Mouse (Mus musculus) CH12.LX (cell line): ENCODE measurements at regions not wholly inside any gene's neighbourhood (a gene's known extent, or its start where the extent isn't known, plus 50 kb on each side); places are given as distances from the start of the nearest gene placed in this dataset.

Experiments
- CHD2 ChIP-seq: IDR thresholded peaks from 2 replicates; pipeline ENCODE4 v1.6.1; 2011; ENCODE audit warnings: low read length, improper control_type of control experiment
- CTCF ChIP-seq, 2 experiments: IDR thresholded peaks in 1 of 2; conservative IDR thresholded peaks in 1 of 2; 2 replicates each; pipeline ENCODE4 v1.5.1; 2011 to 2012; ENCODE audit warnings: low read depth in 2 of 2, low read length in 2 of 2, improper control_type of control experiment in 1 of 2, inconsistent platforms in 1 of 2, mild to moderate bottlenecking in 1 of 2, moderate library complexity in 1 of 2
- ELF1 ChIP-seq: IDR thresholded peaks from 2 replicates; pipeline ENCODE4 v1.6.1; 2014; ENCODE audit warnings: low read depth, mild to moderate bottlenecking, inconsistent platforms, low read length, improper control_type of control experiment
- EP300 ChIP-seq: IDR thresholded peaks from 2 replicates; pipeline ENCODE4 v1.6.1; 2011; ENCODE audit warnings: low read length, improper control_type of control experiment
- MAX ChIP-seq: IDR thresholded peaks from 2 replicates; pipeline ENCODE4 v1.6.1; 2011; ENCODE audit warnings: low read length, improper control_type of control experiment
- MAZ ChIP-seq: IDR thresholded peaks from 2 replicates; pipeline ENCODE4 v1.6.1; 2012; ENCODE audit warnings: low read depth, mild to moderate bottlenecking, inconsistent platforms, low read length, improper control_type of control experiment, moderate library complexity
- MXI1 ChIP-seq: IDR thresholded peaks from 2 replicates; pipeline ENCODE4 v1.6.1; 2011; ENCODE audit warnings: mild to moderate bottlenecking, low read depth, low read length, improper control_type of control experiment
- POLR2A ChIP-seq: IDR thresholded peaks from 2 replicates; pipeline ENCODE4 v1.6.1; 2011; ENCODE audit warnings: low read depth, mild to moderate bottlenecking, improper control_type of control experiment, low read length
- POLR2AphosphoS2 ChIP-seq: IDR thresholded peaks from 2 replicates; pipeline ENCODE4 v1.6.1; 2011; ENCODE audit warnings: low read depth, low read length, improper control_type of control experiment
- SIN3A ChIP-seq: IDR thresholded peaks from 2 replicates; pipeline ENCODE4 v1.6.1; 2012; ENCODE audit warnings: low read length, improper control_type of control experiment, inconsistent platforms
- SMC3 ChIP-seq: IDR thresholded peaks from 2 replicates; pipeline ENCODE4 v1.6.1; 2011; ENCODE audit warnings: low read depth, low read length, improper control_type of control experiment
- UBTF ChIP-seq: IDR thresholded peaks from 2 replicates; pipeline ENCODE4 v1.6.1; 2012; ENCODE audit warnings: low read depth, mild to moderate bottlenecking, inconsistent platforms, low read length, improper control_type of control experiment, moderate library complexity
- ZC3H11A ChIP-seq: IDR thresholded peaks from 2 replicates; pipeline ENCODE4 v1.6.1; 2012; ENCODE audit warnings: low read depth, mild to moderate bottlenecking, inconsistent platforms, low read length, improper control_type of control experiment
- ZMIZ1 ChIP-seq: IDR thresholded peaks from 2 replicates; pipeline ENCODE4 v1.6.1; 2012; ENCODE audit warnings: low read depth, mild to moderate bottlenecking, inconsistent platforms, low read length, improper control_type of control experiment

DNA sequence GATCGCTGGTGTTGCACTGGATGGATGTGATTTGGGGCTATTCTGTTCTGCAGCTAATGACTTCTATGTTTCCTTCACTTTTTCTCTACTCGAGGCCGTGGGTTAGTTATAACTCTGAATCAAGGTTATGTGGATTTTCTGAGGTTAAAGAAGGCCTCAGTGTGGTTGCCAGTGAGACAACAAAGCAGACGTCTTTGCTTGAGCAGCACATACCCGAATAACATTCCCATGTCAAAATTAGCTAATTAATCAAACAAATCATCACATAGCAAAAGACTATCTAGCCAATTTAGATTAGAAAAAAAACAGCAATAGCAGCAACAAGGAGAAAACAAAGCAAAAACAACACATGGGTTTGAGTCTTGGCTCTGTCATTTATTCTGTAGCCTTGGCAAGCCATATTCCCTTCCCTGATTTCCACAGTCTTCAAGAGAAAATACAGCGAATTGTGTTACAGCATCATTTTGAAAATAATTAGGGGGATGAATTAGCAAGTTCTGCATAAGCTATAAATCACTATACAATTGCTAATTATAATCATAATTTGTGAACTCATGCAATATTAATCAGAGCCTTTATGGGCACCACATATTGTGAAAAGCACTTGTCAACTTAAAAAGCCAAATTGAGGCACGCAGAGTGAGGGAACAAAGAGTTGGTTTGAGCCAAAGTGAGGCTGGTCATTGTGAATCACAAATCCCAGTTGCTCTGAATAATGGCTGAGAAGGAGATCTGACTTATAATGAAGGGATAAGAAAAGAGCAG, 168.0 kb downstream of the Fam84a start:
- no peak for TF ChIP-seq ZC3H11A
- TF ChIP-seq UBTF: no peak
- TF ChIP-seq CTCF (conservative IDR thresholded peaks at IDR 0.05 in 1 of 2, IDR thresholded peaks at IDR 0.05 in 1 of 2; ENCODE audit: low read depth in 2 of 2, low read length in 2 of 2): no peak
- TF ChIP-seq MXI1: no peak
- no peak for TF ChIP-seq EP300
- no peak for TF ChIP-seq POLR2A
- no peak for TF ChIP-seq SIN3A
- no peak for TF ChIP-seq MAX
- no peak for TF ChIP-seq POLR2AphosphoS2
- no peak for TF ChIP-seq ELF1
- TF ChIP-seq ZMIZ1: no peak
- TF ChIP-seq MAZ: no peak
- TF ChIP-seq SMC3: no peak
- no peak for TF ChIP-seq CHD2
